Mouse (Mus musculus) cerebellum, adult 11 months (tissue): ENCODE measurements around the gene Slamf6.

Source experiments
- DNase-seq: peaks from one replicate; pipeline ENCODE4 v3.0.0; 2022

The Slamf6 gene

DNA sequence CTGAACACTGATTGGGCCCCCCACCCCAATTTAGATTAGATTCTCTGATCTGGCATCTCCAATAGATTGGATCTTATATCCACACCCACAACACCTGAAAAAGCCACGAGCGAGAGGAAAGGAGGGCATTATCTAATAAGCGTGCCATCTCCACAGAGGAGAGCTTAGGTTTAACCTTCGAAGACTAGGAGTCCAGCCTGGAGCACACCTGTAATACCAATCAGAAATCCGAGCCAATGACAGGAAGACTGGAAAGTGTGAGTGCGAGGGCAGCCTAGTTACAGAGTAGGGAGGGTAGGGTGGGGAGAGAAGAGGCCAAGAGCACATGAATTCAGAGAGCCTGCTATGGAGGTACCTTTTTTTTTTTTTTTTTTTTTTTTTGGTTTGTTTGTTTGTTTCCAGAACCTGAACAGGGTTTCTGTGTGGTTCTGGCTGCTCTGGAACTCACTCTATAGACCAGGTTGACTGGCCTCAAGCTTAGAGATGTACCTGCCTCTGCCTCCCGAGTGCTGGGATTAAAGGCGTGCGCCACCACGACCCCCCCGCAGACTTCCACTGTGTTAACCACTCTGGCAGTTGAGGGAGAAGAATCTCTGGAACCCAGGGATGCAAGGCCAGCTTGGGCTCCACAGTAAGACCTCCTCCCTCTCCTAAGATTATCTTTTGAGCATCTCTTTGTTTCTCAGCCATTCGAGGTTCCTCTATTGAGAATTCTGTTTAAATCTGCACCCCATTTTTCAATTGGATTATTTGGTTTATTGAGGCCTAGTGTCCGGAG is 81.7 kb downstream of the Slamf6 start:
- DNase-seq, result no peak

GRCm38 (mm10) chr1:172000641-172001040 is 83.3 kb downstream of the Slamf6 start:
- DNase-seq, result no peak

GRCm38 (mm10) chr1:172001665-172002064 is 84.3 kb downstream of the Slamf6 start:
- DNase-seq, result no peak
